Mouse (Mus musculus): Measurements from ENCODE around the gene Fam19a5.

DNA sequence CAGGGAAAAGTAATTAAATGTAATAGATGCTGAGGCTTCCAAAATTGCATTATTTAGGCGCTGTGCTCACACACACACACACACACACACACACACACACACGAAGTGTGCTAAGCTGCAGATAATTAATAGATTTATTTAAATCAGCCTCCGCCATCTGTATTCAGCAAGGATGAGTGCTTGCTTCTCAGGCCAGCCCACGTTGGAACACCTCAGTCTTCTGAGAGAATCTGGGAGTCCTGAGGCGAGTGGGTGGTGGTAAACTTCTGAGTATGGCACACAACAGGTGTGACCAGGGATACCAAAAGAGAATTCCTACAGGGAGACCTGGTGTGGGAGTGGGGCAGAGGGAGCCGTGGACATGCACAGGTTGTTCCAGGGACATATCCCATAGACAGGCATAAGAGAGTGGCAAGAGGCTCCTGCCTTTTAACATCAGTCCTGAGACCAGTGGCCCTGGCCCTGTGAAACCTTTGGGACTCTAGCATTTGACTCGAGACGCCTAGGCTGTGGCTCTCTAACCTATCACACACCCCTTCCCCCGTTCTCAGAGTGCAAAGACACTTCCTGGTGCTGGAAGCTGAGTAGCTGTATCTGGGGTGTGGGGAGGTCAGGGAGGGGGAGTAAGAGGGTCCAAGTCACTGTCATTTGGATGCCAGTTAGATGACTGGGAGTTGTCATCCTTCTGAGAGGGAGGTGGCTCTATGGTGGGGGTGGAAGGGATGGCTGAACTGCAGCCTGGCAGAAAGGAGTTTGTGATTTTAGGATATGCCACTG, 61.6 kb downstream of the Fam19a5 start:
- TF ChIP-seq CTCF (IDR thresholded peaks at IDR 0.05; ENCODE audit: low read depth) (no peak), EP300 (IDR thresholded peaks at IDR 0.05; ENCODE audit: low read depth) (no peak)
